Mouse (Mus musculus): ENCODE measurements around the gene Mecom. TPM values are rescaled to one million over a fixed set of nuclear protein-coding genes. Genes with fewer than 3 reads are reported as not detected.
"Not testable (repeated sequence)": the region's sequence is repeated elsewhere in the genome, so short reads cannot be mapped to it uniquely, and the experiment has no call there.

Mecom gene
- not detected for polyA plus RNA-seq (2017; shearing (Covaris generic))

DNA sequence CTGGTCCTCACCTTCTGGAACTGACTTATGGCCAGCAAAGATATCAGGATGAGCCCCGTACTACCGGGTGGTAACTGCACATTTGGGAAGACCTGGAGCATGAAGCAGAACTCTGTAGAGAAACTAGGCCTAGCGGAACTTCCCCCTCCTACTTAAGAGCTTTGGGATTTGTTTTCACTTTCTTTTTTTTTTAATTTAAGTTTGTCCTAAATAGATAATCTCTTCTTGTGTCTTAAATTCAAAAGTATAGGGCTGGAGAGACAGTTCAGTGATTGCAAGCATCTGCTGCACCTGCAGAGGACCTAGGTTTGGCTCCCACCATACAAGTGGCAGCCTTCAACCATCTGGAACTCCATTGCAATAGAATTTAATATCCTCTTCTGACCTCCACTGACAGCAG, at the start of gene Mecom:
Mecom (minus strand) TSS at position 101 of the 400 bp plus-strand sequence.
- no peak for ATAC-seq

- no peak for ATAC-seq
Observed at GRCm38 (mm10) chr3:30597271-30597670, 49.5 kb upstream of the Mecom start.

DNA sequence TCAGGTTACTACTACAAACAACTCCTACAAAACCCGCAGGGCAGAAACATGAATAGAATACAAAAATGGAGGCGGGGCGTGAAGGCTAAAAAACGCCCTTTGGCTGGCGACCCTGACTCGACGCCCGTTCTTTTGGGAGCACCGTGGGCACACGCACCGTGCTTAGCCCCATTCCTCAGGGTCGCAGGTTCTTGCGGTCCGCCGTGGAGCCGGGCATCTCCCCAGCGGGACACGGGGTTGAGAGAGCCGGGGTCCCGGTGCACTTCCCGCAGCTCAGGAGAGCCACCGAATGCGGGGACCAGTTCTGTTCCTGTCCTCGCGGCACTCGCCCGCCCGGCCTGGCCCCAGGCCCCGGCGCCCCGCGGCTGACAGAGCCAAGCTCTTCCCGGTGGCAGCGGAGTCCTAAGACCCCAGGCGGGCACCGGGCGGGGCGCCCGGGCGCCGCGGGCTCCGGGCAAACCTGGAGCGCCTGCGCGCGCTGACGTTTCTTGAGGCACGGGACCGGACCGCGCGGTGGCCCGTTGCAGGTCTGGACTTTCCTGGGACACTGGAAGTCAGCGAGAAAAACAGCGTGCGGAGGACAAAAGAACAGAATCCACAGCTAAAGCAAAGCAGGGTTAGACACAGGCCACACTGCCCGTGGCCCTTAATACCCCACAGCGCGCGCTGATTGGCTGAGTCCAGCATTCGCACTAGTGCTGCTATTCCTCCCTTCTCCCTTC, 47.5 kb upstream of the Mecom start:
- peak; percentile 27 for ATAC-seq

DNA sequence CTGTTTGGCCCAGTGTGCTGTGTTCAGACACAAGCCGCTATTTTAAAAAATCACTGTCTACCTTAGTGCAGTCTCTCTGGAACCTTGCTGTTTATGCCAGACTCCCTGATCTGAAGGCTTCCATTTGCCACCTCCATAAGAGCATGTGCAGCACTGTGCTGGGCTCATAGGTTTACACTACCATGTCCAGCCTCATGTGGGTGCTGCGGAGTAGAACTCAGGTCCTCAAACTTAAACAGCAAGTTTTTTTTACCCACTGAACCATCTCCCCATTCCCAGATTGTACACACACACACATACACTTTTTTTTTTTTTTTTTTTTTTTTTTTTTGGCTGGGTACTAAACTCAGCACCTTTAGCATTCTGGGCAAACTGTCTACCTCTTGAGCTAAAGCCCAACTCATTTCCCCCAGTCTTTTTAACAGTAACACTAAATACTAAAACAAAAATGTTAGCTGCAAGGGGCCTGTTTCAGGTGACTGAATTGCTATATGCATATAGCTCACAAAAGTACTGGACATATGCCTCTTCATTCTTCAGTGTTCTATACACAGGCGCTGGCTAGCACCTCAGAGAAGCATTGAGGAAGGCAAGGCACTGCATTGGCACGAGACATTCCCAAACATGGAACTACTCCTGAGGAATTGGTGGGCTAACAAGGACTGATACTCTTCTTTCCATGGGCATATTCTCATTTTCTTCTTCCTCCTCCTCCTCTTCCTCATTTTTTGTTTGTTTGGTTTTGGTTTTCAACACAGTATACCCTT, 46.1 kb upstream of the Mecom start:
- peak; percentile 56 for ATAC-seq

DNA sequence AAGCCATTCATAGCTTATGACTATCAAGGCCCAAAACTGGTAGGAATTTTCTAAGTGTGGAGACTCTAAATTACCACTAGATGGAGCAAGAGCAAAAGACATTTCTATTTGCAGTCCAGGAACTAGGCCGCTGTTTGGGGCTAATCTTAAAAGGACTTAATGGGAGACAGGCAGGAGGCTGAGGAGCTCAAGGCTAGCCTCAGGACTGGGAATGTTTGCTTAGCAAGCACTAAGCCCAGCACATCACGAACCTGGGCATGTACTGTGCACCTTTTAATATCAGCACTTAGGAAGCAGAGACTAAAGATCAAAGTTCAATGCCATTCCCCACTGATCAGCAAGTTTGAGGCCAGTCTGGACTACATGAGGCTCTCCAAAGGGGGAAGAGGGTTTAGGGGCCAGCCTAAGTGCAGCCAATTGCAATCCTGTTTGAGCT, 44.6 kb upstream of the Mecom start:
- peak; percentile 79 for ATAC-seq

GRCm38 (mm10) chr3:30588865-30589264, 41.1 kb upstream of the Mecom start:
- no peak for ATAC-seq

- no peak for ATAC-seq
Observed at GRCm38 (mm10) chr3:30573549-30573948, 25.7 kb upstream of the Mecom start.

GRCm38 (mm10) chr3:30566333-30566732, 18.5 kb upstream of the Mecom start:
- ATAC-seq, result not testable (repeated sequence)

DNA sequence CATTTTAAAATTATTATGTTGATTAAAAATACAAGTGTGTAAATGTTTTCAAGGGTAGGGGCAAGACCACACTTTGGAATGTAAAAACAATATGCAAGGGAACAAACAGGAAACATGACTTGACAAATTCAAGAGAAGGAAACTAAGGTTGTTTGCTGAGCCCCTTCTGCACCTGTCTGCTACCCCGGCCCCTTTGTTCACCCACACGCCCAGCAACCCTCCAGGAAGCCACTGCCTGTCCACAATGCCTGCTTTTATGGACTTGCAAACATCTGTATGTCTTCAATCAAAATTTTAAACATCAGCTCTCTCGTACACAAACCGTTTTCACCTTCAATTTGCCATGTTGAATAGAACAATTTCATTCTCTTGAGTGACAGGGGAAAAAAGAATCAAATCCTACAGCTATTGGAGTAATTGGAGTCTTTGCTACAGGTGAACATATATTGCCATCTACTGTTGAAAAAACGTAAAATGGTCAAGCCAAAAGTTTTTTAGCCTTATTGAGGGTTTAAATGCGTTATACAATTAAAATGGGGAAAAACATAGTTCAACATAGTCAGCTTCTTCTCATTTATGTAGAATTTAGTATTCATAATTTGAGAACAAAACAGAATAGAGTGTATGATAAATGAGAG, 13.0 kb upstream of the Mecom start:
- ATAC-seq, result no peak

DNA sequence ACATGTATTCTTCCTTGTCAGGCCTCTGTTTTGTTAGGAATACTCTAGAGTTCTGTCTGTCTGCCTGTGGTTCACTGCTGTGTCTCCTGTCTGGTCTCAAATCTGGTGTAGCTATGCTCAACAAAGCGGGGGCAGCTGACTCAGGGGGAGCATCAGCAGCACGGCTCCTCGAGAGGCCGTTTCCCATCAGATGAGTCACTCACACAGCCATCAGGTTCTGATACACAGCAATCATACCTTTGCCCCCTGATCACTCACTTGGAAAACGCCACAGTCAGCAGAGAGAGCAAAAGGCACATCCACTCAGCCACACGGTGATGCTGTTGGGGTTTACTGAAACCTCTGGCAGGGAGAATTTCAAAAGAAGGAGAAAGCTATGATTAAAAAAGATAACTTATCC, 5.9 kb upstream of the Mecom start:
- no peak for ATAC-seq

- no peak for ATAC-seq
Observed at GRCm38 (mm10) chr3:30550218-30550617, 2.4 kb upstream of the Mecom start.

GRCm38 (mm10) chr3:30548928-30549327, 1.1 kb upstream of the Mecom start:
- no peak for ATAC-seq

DNA sequence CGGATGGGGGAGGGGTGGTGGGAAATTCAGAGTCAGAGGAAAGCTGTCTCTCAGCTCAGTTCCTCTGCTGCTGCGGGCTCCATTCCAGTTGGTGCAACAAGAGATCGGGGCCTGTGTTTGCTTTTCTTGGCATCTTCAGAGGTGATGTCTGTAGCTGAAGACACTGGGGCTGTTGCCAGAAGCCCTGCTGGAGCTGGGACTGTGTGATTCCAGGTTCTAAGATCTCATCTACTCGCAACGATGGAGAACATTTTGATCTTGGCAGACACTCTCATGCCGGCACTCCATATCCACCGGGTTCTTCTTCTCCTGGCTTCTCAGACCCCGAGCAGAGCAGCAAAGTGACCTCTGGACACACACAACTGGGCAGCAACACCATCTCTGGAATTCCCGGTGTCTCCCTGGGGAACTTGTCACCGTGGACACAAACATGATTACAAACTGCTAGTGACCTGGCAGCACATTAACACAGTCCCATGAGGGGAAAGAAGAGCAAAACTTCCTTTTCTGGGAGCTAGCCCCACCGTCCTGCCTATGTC, 908 bp downstream of the Mecom start:
- no peak for ATAC-seq

DNA sequence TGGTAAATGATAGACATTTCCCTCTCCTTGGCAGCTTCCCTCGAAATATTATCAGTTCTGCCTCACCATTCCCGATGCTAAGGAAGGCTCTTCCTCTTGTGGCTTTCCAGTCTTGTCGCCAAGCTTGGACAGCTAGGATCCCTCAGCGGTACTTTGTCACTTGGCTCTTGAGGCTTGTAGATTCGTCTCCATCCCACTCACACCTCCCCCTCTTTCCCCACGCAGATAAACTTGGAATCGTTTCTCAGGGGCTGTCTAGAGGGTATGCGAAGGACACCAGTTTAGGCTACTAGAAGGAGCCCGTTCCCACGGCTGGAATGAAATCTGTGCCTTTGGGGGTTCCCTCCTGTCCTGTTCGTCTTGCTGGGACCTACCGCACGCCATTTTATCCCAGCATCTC, 1.4 kb downstream of the Mecom start:
- ATAC-seq, result no peak

DNA sequence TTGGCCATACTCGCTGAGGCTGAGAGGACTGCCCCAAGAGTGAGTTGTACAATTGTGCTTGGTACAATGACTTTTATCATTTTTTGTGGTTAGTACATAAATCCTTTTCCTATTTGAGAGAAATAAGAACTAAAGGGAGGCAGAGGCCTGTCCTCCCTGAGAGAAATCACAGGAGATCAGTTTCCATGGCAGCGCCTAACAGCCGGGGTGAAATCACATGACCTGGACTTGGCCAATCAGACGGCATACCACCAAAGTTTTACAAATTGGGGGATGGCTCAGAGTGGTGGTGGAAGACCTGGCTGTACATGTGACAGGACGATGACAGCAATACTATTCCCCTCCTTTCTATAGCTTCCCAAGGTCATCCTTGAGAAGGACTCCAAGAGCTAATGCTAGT, 2.6 kb downstream of the Mecom start:
- ATAC-seq, result no peak

- ATAC-seq, result no peak
Observed at GRCm38 (mm10) chr3:30544305-30544704, 3.5 kb downstream of the Mecom start.

GRCm38 (mm10) chr3:30535821-30536220, 12.0 kb downstream of the Mecom start:
- no peak for ATAC-seq

GRCm38 (mm10) chr3:30520751-30521150, 27.1 kb downstream of the Mecom start:
- ATAC-seq, result not testable (repeated sequence)

DNA sequence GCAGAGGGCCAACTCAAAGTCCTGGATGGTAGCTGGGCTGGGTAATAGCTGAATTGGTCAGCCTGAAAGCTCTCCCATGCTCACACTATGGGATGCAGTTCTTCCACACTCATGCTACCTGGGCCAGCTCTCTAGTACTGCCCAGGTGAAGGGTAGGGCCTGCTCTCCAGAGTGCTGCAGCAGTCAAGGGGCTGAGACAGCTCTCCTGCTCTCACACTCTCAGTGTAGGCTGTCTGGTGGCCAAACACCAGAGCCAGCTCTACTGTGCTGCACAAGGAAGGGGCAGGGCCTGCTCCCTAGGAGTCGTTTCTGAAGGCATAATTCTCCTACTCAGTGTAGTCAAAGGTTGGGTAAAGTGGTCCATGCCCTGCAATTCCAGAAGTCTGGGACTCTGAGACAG, 28.4 kb downstream of the Mecom start:
- no peak for ATAC-seq

GRCm38 (mm10) chr3:30515795-30516170, 32.0 kb downstream of the Mecom start:
- no peak for ATAC-seq

- no peak for ATAC-seq
Observed at GRCm38 (mm10) chr3:30514901-30515794, 32.7 kb downstream of the Mecom start.

DNA sequence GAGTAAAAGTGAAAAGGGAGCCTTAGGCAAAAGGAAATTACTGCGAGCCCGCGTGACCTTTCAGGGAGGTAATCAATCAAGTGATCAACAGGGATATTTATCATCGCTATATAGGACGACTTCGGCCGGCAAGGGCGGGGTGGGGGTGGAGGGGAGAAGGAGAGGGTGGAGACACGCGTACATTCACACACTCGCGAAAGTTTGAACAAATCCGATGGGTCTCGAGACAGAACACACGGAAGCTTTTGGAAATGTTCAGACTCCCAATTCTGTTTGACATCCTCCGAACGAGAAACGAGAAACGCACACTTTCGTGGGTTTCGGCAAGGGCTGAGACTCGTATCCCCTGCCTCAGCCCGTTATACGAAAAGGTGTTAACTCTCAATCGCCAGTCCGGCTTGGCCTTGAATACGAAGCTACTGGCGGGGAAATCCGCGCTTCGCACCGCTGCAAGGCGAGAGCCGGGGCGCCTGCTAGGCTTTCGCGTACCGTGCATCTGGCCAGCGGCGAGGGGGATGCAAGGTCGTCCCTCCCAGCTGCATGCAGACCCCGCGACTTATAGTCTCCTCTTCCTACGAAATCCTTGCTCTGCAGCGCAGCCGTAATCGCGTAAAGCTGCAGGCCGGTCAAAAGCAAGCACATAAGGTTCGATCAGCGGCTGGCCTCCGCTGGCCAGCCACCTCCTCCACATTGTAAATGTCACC, 33.6 kb downstream of the Mecom start:
- no peak for ATAC-seq
